Mouse (Mus musculus): ENCODE results near the gene Acrbp. TPM values are rescaled to one million over a fixed set of nuclear protein-coding genes. Genes with fewer than 3 reads are reported as not detected.

The Acrbp gene
- total and polyA plus RNA-seq, 2 experiments = 4.1 to 6.6 TPM

DNA sequence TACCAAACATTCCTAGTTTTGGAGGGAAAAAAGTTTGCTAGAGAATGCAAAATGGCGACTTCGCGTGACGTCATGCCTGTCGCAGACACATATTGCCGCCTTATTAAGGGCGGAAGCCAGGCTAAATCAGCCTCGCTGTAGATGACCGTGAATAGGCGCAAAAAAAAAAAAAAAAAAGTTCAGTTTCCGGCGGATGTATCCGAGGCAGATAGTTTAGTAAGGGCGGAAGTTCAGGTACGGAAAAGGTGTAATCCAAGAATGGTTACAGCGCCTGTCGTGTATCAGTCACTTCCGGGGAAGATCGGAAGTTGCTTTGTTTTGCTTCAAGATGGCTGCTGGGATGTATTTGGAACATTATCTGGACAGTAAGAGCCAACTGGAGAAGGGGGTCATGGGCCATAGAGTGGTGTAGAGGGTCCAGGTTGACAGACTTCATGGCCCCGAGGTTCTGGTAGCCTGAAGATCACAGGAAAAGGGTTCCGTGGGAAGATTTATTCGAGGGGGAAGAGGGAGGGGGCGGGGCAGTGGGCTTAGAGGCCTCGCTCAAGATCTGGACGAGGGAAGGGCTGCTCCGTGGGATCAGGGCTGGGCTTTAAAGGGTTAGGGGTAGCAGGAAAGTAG is 9.8 kb upstream of the Acrbp start, which contains the start of gene Ing4:
Gene Ing4 (plus strand): TSS at position 228 of the 621 bp plus-strand sequence.
- peak; percentile 98 for DNase-seq (ENCODE audit: extremely low read depth, low read depth, low spot score)
- Histone ChIP-seq H3K36me3 (ENCODE audit: control insufficient read depth, insufficient read depth, low read length) (peaks cover 20% of the 10 kb centered on the region), H3K9ac (ENCODE audit: low read depth, low read length) (peak within 1 kb of the TSS; percentile 70), H3K79me2 (ENCODE audit: control insufficient read depth, insufficient read depth, low read length) (peaks cover 3% of the 10 kb centered on the region; the same call in 1 of the 2 replicates), H3K4me1 (ENCODE audit: control insufficient read depth, insufficient read depth, low read length) (peaks cover 6% of the 10 kb centered on the region), H3K4me3 (ENCODE audit: insufficient read depth, low read depth, low read length) (peak within 1 kb of the TSS; percentile 77), H3K27ac (replicated peaks; ENCODE audit: insufficient read depth, low read depth, low read length) (peak within 1 kb of the TSS; percentile 73), H3K27me3 (ENCODE audit: control insufficient read depth, insufficient read depth, low read length) (no peaks in the 10 kb centered on the region)
- WGBS = under 1% methylated on average over 26 of the region's 26 CpGs
- TF ChIP-seq CTCF (IDR thresholded peaks at IDR 0.05; ENCODE audit: low read depth, low read length) = no peak
- TF ChIP-seq POLR2A (IDR thresholded peaks at IDR 0.05; ENCODE audit: extremely low read depth, insufficient read depth, low read length) = no peak

- peaks cover 3% of the 10 kb centered on the region; the same call in 1 of the 2 replicates for H3K79me2 ChIP-seq (ENCODE audit: control insufficient read depth, insufficient read depth, low read length)
- H3K27ac ChIP-seq (replicated peaks; ENCODE audit: insufficient read depth, low read depth, low read length) = peak overlapping the region; percentile 73
- 9% methylated on average over 7 of the region's 7 CpGs for WGBS
- DNase-seq (ENCODE audit: extremely low read depth, low read depth, low spot score) = no peak
- peak overlapping the region; percentile 77 for H3K4me3 ChIP-seq (ENCODE audit: insufficient read depth, low read depth, low read length)
- no peaks in the 10 kb centered on the region for H3K27me3 ChIP-seq (ENCODE audit: control insufficient read depth, insufficient read depth, low read length)
- peak overlapping the region; percentile 70 for H3K9ac ChIP-seq (ENCODE audit: low read depth, low read length)
- peaks cover 19% of the 10 kb centered on the region for H3K36me3 ChIP-seq (ENCODE audit: control insufficient read depth, insufficient read depth, low read length)
- peaks cover 6% of the 10 kb centered on the region for H3K4me1 ChIP-seq (ENCODE audit: control insufficient read depth, insufficient read depth, low read length)
- TF ChIP-seq CTCF (IDR thresholded peaks at IDR 0.05; ENCODE audit: low read depth, low read length) (no peak), POLR2A (IDR thresholded peaks at IDR 0.05; ENCODE audit: extremely low read depth, insufficient read depth, low read length) (no peak)
These were observed 9.3 kb upstream of the Acrbp start for GRCm38 (mm10) chr6:125040221-125040620.

DNA sequence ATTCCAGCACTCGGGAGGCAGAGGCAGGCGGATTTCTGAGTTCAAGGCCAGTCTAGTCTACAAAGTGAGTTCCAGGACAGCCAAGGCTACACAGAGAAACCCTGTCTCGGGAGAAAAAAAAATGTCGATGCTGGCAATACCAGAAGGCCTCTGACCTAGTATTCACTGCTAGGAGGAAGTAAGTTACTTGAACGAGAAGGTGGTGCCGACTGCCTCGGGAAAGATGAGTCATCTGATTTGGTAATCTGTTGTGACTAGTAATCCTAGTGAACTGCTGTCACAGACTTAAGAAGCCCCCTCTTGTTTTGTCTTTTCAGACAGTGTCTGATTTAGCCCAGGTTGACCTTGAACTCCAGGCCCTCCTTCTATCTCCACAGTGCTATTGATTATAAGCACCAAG is 8.4 kb upstream of the Acrbp start:
- Histone ChIP-seq H3K27me3 (ENCODE audit: control insufficient read depth, insufficient read depth, low read length) (no peaks in the 10 kb centered on the region), H3K4me3 (ENCODE audit: insufficient read depth, low read depth, low read length) (no peak overlapping the region), H3K36me3 (ENCODE audit: control insufficient read depth, insufficient read depth, low read length) (peaks cover 17% of the 10 kb centered on the region), H3K4me1 (ENCODE audit: control insufficient read depth, insufficient read depth, low read length) (peaks cover 6% of the 10 kb centered on the region), H3K27ac (replicated peaks; ENCODE audit: insufficient read depth, low read depth, low read length) (no peak overlapping the region), H3K79me2 (ENCODE audit: control insufficient read depth, insufficient read depth, low read length) (peaks cover 3% of the 10 kb centered on the region; the same call in 1 of the 2 replicates), H3K9ac (ENCODE audit: low read depth, low read length) (no peak overlapping the region)
- no peak for TF ChIP-seq POLR2A (IDR thresholded peaks at IDR 0.05; ENCODE audit: extremely low read depth, insufficient read depth, low read length)
- no peak for TF ChIP-seq CTCF (IDR thresholded peaks at IDR 0.05; ENCODE audit: low read depth, low read length)
- DNase-seq (ENCODE audit: extremely low read depth, low read depth, low spot score) = peak; percentile 60
- 41% methylated on average over 7 of the region's 7 CpGs for WGBS

DNA sequence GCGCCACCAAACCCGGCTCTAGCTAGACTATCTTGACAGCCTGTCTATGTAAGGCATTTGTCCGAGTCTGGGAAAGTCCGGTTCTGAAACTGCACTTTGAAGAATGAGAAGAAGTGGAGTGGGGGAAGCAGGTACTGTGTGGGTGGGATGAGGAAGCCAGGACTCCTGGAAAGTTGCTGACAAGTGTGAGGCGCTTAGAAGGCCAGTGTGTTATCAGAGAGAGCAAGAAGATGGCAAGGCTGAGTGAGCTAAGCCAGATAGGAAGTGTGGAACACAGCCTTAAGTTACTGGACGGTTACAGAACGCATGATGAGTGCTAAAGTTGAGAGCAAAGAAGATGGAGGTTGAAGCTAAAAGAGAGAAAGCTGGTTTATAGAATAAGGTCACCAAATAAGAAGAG is 7.4 kb upstream of the Acrbp start:
- no peaks in the 10 kb centered on the region for H3K27me3 ChIP-seq (ENCODE audit: control insufficient read depth, insufficient read depth, low read length)
- peaks cover 9% of the 10 kb centered on the region for H3K4me1 ChIP-seq (ENCODE audit: control insufficient read depth, insufficient read depth, low read length)
- H3K36me3 ChIP-seq (ENCODE audit: control insufficient read depth, insufficient read depth, low read length) = peaks cover 17% of the 10 kb centered on the region; the same call in 1 of the 2 replicates
- no peak for TF ChIP-seq CTCF (IDR thresholded peaks at IDR 0.05; ENCODE audit: low read depth, low read length)
- no peak for TF ChIP-seq POLR2A (IDR thresholded peaks at IDR 0.05; ENCODE audit: extremely low read depth, insufficient read depth, low read length)
- 86% methylated on average over 7 of the region's 7 CpGs for WGBS
- H3K9ac ChIP-seq (ENCODE audit: low read depth, low read length) = no peak overlapping the region
- no peak for DNase-seq (ENCODE audit: extremely low read depth, low read depth, low spot score)
- no peak overlapping the region for H3K27ac ChIP-seq (replicated peaks; ENCODE audit: insufficient read depth, low read depth, low read length)
- no peak overlapping the region for H3K4me3 ChIP-seq (ENCODE audit: insufficient read depth, low read depth, low read length)
- H3K79me2 ChIP-seq (ENCODE audit: control insufficient read depth, insufficient read depth, low read length) = peaks cover 3% of the 10 kb centered on the region; the same call in 1 of the 2 replicates

GRCm38 (mm10) chr6:125046691-125047090 is 2.8 kb upstream of the Acrbp start:
- Histone ChIP-seq H3K4me1 (ENCODE audit: control insufficient read depth, insufficient read depth, low read length) (peaks cover 3% of the 10 kb centered on the region), H3K36me3 (ENCODE audit: control insufficient read depth, insufficient read depth, low read length) (peaks cover 42% of the 10 kb centered on the region), H3K79me2 (ENCODE audit: control insufficient read depth, insufficient read depth, low read length) (no peaks in the 10 kb centered on the region), H3K9ac (ENCODE audit: low read depth, low read length) (no peak overlapping the region), H3K27ac (replicated peaks; ENCODE audit: insufficient read depth, low read depth, low read length) (no peak overlapping the region), H3K27me3 (ENCODE audit: control insufficient read depth, insufficient read depth, low read length) (no peaks in the 10 kb centered on the region), H3K4me3 (ENCODE audit: insufficient read depth, low read depth, low read length) (no peak overlapping the region)
- WGBS = 50% methylated on average over 5 of the region's 5 CpGs
- no peak for TF ChIP-seq POLR2A (IDR thresholded peaks at IDR 0.05; ENCODE audit: extremely low read depth, insufficient read depth, low read length)
- TF ChIP-seq CTCF (IDR thresholded peaks at IDR 0.05; ENCODE audit: low read depth, low read length) = peak; percentile 81
- DNase-seq (ENCODE audit: extremely low read depth, low read depth, low spot score) = peak; percentile 85

DNA sequence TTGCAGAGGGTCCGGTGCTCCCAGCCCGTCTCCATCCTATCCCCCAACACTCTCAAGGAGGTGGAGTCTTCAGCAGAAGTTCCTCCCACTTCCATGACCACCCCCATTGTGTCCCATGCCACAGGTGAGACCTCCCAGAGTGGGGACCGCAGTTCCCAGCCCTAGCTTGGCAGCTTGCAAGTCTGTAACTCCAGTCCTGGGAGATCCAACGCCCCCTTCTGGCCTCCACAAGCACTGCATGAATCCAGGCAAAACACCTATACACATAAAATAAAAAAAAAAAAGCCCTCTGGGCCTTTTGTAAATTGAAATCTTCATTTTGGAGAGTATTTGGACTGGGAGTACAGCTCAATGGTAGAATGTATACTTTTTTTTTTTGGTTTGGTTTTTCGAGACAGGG is 1.7 kb downstream of the Acrbp start:
- DNase-seq (ENCODE audit: extremely low read depth, low read depth, low spot score) = no peak
- Histone ChIP-seq H3K4me3 (ENCODE audit: insufficient read depth, low read depth, low read length) (no peak overlapping the region), H3K79me2 (ENCODE audit: control insufficient read depth, insufficient read depth, low read length) (no peaks in the 10 kb centered on the region), H3K27ac (replicated peaks; ENCODE audit: insufficient read depth, low read depth, low read length) (no peak overlapping the region), H3K36me3 (ENCODE audit: control insufficient read depth, insufficient read depth, low read length) (peaks cover 39% of the 10 kb centered on the region), H3K9ac (ENCODE audit: low read depth, low read length) (no peak overlapping the region), H3K27me3 (ENCODE audit: control insufficient read depth, insufficient read depth, low read length) (no peaks in the 10 kb centered on the region), H3K4me1 (ENCODE audit: control insufficient read depth, insufficient read depth, low read length) (peaks cover 1% of the 10 kb centered on the region; the same call in 1 of the 2 replicates)
- WGBS = 80% methylated on average over 5 of the region's 5 CpGs
- TF ChIP-seq POLR2A (IDR thresholded peaks at IDR 0.05; ENCODE audit: extremely low read depth, insufficient read depth, low read length) (no peak), CTCF (IDR thresholded peaks at IDR 0.05; ENCODE audit: low read depth, low read length) (peak; percentile 62)
